Mouse (Mus musculus): Measurements from ENCODE around the gene Pls1. TPM values are rescaled to one million over a fixed set of nuclear protein-coding genes. Genes with fewer than 3 reads are reported as not detected.

Pls1 gene
- polyA plus RNA-seq, 1 experiment from 2014 or later: 7.5 TPM

Other genes starting within 250 kb of the Pls1 start
- gene Pcolce2, start 207.7 kb downstream of the Pls1 start, polyA plus RNA-seq (2014; fragmentation: Nextera tagmentation; extraction: Ambion mirVana): 1.8 and 2.0 TPM in 2 replicates
- 2.8 and 3.1 TPM in 2 replicates for gene Trpc1, start 94.9 kb downstream of the Pls1 start, polyA plus RNA-seq (2014; fragmentation: Nextera tagmentation; extraction: Ambion mirVana)
- gene Atr, start 12.3 kb upstream of the Pls1 start, polyA plus RNA-seq (2014; fragmentation: Nextera tagmentation; extraction: Ambion mirVana): 18.3 and 19.3 TPM in 2 replicates
- gene Xrn1, start 109.4 kb upstream of the Pls1 start, polyA plus RNA-seq (2014; fragmentation: Nextera tagmentation; extraction: Ambion mirVana): 14.8 and 17.5 TPM in 2 replicates

Measured in midbrain, embryonic 11.5 days (tissue).